Mouse (Mus musculus) liver, embryonic 14.5 days (tissue): ENCODE measurements at regions not wholly inside any gene's neighbourhood (a gene's known extent, or its start where the extent isn't known, plus 50 kb on each side); places are given as distances from the start of the nearest gene placed in this dataset.

Source experiments
- CTCF ChIP-seq: IDR thresholded peaks from 2 replicates; pipeline ENCODE4 v1.5.1; 2016; ENCODE audit warnings: antibody characterized with exemption, low read depth, control low read depth
- EP300 ChIP-seq: IDR thresholded peaks from 2 replicates; pipeline ENCODE4 v1.6.1; 2016; ENCODE audit warnings: antibody characterized with exemption, low read depth

GRCm38 (mm10) chr6:84476466-84476865 lies 117.2 kb downstream of the Cyp26b1 start:
- no peak for TF ChIP-seq CTCF
- no peak for TF ChIP-seq EP300
